Mouse (Mus musculus): ENCODE results near the gene Acap3.

- TF ChIP-seq CTCF (IDR thresholded peaks at IDR 0.05; ENCODE audit: borderline replicate concordance, extremely low read depth, insufficient read depth, insufficient read length) (no peak), POLR2A (IDR thresholded peaks at IDR 0.05; ENCODE audit: borderline replicate concordance, extremely low read depth, insufficient read depth, insufficient read length, poor library complexity, severe bottlenecking) (no peak)
These were observed 39.6 kb upstream of the Acap3 start for GRCm38 (mm10) chr4:155851951-155852411.
